Mouse (Mus musculus) forebrain, embryonic 16.5 days (tissue): ENCODE measurements around the gene Chst11. TPM values are rescaled to one million over a fixed set of nuclear protein-coding genes. Genes with fewer than 3 reads are reported as not detected.
A peak's percentile ranks its signal among the peaks of the same experiment; 100 is the strongest.

Source experiments
- ATAC-seq: fragments of 200-750 bp; cut with Nextera tagmentation; 2 replicates; pipeline ENCODE4 v1.8.0; 2017; ENCODE audit warnings: mild to moderate bottlenecking, moderate library complexity
- H3K27ac ChIP-seq: fragments of 300-500 bp; sonication (generic); 2 replicates; pipeline ENCODE4 v1.5.1; 2014; ENCODE audit warnings: low read length, control low read depth
- H3K27me3 ChIP-seq: fragments of 300-500 bp; sonication (generic); replicated peaks from 2 replicates; pipeline ENCODE4 v1.6.1; 2014; ENCODE audit warnings: low read length; ENCODE audit not compliant: control insufficient read depth, insufficient read depth
- H3K36me3 ChIP-seq: fragments of 300-500 bp; sonication (generic); 2 replicates; pipeline ENCODE4 v1.6.1; 2014; ENCODE audit not compliant: control insufficient read depth, insufficient read depth
- H3K4me1 ChIP-seq: fragments of 300-500 bp; sonication (generic); replicated peaks from 2 replicates; pipeline ENCODE4 v1.6.1; 2014; ENCODE audit warnings: low read length; ENCODE audit not compliant: control insufficient read depth, insufficient read depth
- H3K4me2 ChIP-seq: fragments of 300-500 bp; sonication (generic); 2 replicates; pipeline ENCODE4 v1.6.1; 2014; ENCODE audit warnings: mild to moderate bottlenecking, low read length, control low read depth
- H3K4me3 ChIP-seq: fragments of 300-500 bp; sonication (generic); replicated peaks from 2 replicates; pipeline ENCODE4 v1.5.1; 2014; ENCODE audit warnings: mild to moderate bottlenecking, low read length, control low read depth
- H3K9ac ChIP-seq: fragments of 300-500 bp; sonication (generic); replicated peaks from 2 replicates; pipeline ENCODE4 v1.6.1; 2014; ENCODE audit warnings: low read depth, low read length, control low read depth
- H3K9me3 ChIP-seq: fragments of 300-500 bp; sonication (generic); 2 replicates; pipeline ENCODE4 v1.6.1; 2016; ENCODE audit warnings: low read length; ENCODE audit not compliant: control insufficient read depth
- WGBS: fragments of 180-500 bp; shearing (Covaris S2); extraction: QIAGEN DNeasy Blood & Tissue Kit; methylation state at CpG from one replicate; pipeline ENCODE4 v1.1.7; 2014; 5-methylcytosine and 5-hydroxymethylcytosine counted together
- polyA plus RNA-seq: library from polyadenylated mRNA; unstranded; fragments of >200 nt; fragmentation: Nextera tagmentation; extraction: Ambion mirVana; gene quantifications from 2 replicates; pipeline ENCODE4 v1.2.1, GENCODE M21; 2015

Chst11 gene
- polyA plus RNA-seq, 1 experiment from 2014 or later = 3.4 TPM

- no peaks in the 10 kb centered on the region for H3K9me3 ChIP-seq
- 3% methylated on average over 21 of the region's 21 CpGs for WGBS
- H3K4me1 ChIP-seq = peaks cover 29% of the 10 kb centered on the region
- peak overlapping the region; percentile 92 for H3K4me2 ChIP-seq
- H3K36me3 ChIP-seq = no peaks in the 10 kb centered on the region
- H3K9ac ChIP-seq = peak overlapping the region; percentile 84
- H3K27me3 ChIP-seq = peaks cover 13% of the 10 kb centered on the region
- H3K27ac ChIP-seq = peak overlapping the region; percentile 20; the same call in 1 of the 2 replicates
- peak; percentile 32 for ATAC-seq
- peak overlapping the region; percentile 80 for H3K4me3 ChIP-seq
Measured at GRCm38 (mm10) chr10:82986251-82986992, 1.1 kb downstream of the Chst11 start.

DNA sequence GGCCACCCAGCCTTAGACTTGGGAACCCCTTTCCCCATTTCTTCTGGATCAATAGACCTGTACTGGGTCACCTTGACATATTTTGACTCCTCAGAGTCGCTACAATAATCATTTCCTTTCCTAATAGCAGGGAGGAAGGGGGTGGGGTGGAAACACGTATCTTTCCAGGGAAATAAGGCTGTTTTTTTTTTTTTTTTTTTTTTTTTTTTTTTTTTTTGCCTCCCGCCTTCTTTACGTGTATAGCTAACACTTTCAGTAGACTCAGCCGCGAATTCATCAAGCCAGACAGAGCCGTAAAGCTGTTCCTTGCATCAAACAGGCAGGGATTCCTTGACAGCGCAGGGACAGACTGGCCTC, 1.7 kb downstream of the Chst11 start:
- peak overlapping the region; percentile 84; the same call in 1 of the 2 replicates for H3K9ac ChIP-seq
- H3K4me1 ChIP-seq = peaks cover 29% of the 10 kb centered on the region
- peak overlapping the region; percentile 80 for H3K4me3 ChIP-seq
- 7% methylated on average over 8 of the region's 8 CpGs for WGBS
- no peaks in the 10 kb centered on the region for H3K36me3 ChIP-seq
- ATAC-seq = no peak
- no peaks in the 10 kb centered on the region for H3K9me3 ChIP-seq
- H3K4me2 ChIP-seq = peak overlapping the region; percentile 92
- H3K27ac ChIP-seq = no peak overlapping the region
- peaks cover 13% of the 10 kb centered on the region for H3K27me3 ChIP-seq

DNA sequence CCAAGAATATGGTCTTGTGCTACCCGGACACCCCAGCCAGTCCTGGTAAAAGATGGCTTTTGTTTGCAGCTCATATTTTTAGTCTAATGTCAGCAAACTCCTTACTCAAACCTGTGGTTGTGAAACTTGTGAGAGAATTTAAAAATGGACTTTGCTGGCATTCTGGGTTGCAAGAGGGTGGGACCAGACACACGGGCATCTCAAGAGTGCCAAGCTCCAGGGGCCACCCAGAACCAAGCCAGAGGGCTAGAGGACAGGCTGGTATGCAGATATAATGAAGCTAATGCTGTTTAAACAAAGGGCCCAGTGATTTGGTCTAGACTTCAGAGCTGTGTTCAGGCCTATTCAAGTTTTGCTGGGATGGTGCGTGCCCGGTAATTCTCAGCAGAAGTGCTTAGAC, 2.1 kb downstream of the Chst11 start:
- Histone ChIP-seq H3K9ac (peak overlapping the region; percentile 13; the same call in 1 of the 2 replicates), H3K9me3 (no peaks in the 10 kb centered on the region), H3K4me2 (peak overlapping the region; percentile 92), H3K4me3 (peak overlapping the region; percentile 80), H3K27me3 (peaks cover 13% of the 10 kb centered on the region), H3K4me1 (peaks cover 29% of the 10 kb centered on the region), H3K27ac (no peak overlapping the region), H3K36me3 (no peaks in the 10 kb centered on the region)
- no peak for ATAC-seq
- WGBS = 10% methylated on average over 4 of the region's 4 CpGs

- H3K4me2 ChIP-seq = no peak overlapping the region
- WGBS = 61% methylated on average over 13 of the region's 13 CpGs
- ATAC-seq = no peak
Measured at GRCm38 (mm10) chr10:82989418-82990025, 4.2 kb downstream of the Chst11 start.

GRCm38 (mm10) chr10:82990918-82991317, 5.6 kb downstream of the Chst11 start:
- 23% methylated on average over 7 of the region's 7 CpGs for WGBS
- H3K27me3 ChIP-seq = no peaks in the 10 kb centered on the region
- H3K9ac ChIP-seq = no peak overlapping the region
- H3K4me1 ChIP-seq = peaks cover 23% of the 10 kb centered on the region
- no peak for ATAC-seq
- H3K4me2 ChIP-seq = no peak overlapping the region
- no peaks in the 10 kb centered on the region for H3K36me3 ChIP-seq
- H3K4me3 ChIP-seq = no peak overlapping the region
- no peak overlapping the region for H3K27ac ChIP-seq
- H3K9me3 ChIP-seq = no peaks in the 10 kb centered on the region

More at GRCm38 (mm10) chr10:82989418-82990025, 4.2 kb downstream of the Chst11 start:
- Histone ChIP-seq H3K9ac (no peak overlapping the region), H3K4me3 (no peak overlapping the region), H3K4me1 (peaks cover 28% of the 10 kb centered on the region), H3K27me3 (peaks cover 2% of the 10 kb centered on the region; the same call in 1 of the 2 replicates), H3K27ac (no peak overlapping the region), H3K36me3 (no peaks in the 10 kb centered on the region), H3K9me3 (no peaks in the 10 kb centered on the region)

DNA sequence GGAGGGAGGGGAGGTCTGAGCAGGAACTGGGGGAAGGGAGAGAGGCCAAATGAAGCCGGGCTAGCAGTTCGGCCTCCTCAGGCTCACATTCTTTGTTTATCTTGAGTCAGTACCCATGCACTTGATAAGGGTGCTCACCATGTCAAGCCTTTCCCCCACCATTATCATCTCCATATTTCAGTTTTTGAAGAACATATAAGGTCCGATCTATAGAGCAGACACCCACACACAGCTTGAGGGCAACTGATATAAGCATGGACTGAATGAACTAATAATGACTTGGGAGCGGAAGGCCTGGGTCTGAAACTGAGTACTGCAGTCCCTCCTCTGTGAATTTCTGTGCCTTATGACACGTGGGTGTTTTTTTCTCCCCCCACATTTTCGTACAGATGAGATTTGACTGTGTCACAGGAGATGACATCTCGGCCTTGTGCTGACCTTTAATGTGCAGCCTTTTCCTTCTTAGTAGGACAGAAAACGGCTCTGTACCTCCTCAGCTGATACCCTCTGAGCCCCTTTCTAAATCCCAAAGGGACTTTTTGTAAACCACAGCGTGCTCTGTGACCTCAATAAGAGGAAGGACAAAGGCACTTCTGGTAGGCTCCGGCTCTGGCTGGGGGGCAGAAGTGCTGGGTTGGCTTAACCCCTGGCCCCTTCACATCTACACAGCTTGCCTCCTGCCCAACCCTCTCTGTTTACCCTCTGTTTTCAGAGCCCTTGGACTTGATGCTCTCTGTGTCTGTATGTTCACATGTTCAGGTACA, 6.6 kb downstream of the Chst11 start:
- Histone ChIP-seq H3K4me3 (no peak overlapping the region), H3K9ac (no peak overlapping the region), H3K36me3 (no peaks in the 10 kb centered on the region), H3K9me3 (no peaks in the 10 kb centered on the region), H3K4me1 (peaks cover 16% of the 10 kb centered on the region), H3K4me2 (no peak overlapping the region), H3K27me3 (no peaks in the 10 kb centered on the region), H3K27ac (no peak overlapping the region)
- no peak for ATAC-seq
- WGBS = 41% methylated on average over 10 of the region's 10 CpGs

DNA sequence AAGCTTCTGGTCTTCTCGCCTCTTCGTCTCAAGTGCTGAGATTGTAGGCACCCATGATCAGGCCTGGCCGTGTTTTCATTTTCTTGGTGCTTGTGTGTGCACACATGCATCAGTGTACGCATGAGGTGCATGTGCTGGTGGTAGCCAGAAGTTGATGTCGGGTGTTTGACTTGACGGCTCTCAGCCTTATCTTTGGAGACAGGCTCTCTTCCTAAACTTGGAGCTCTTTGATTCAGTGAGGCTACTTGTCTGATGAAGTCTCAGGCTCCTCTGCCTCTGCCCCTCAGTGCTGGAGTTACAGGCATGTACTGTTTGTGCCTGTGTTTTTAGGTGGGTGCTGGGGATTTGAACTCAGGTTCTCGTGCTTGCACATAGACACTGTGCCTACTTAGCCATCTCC, 9.0 kb downstream of the Chst11 start:
- peaks cover 7% of the 10 kb centered on the region; the same call in 1 of the 2 replicates for H3K4me1 ChIP-seq
- no peak overlapping the region for H3K4me2 ChIP-seq
- no peak overlapping the region for H3K9ac ChIP-seq
- 96% methylated on average over 7 of the region's 7 CpGs for WGBS
- no peak overlapping the region for H3K27ac ChIP-seq
- H3K9me3 ChIP-seq = no peaks in the 10 kb centered on the region
- ATAC-seq = no peak
- no peak overlapping the region for H3K4me3 ChIP-seq
- H3K36me3 ChIP-seq = no peaks in the 10 kb centered on the region
- no peaks in the 10 kb centered on the region for H3K27me3 ChIP-seq

GRCm38 (mm10) chr10:82997460-82997859, 12.2 kb downstream of the Chst11 start:
- ATAC-seq = no peak
- H3K4me2 ChIP-seq = no peak overlapping the region
- H3K27me3 ChIP-seq = no peaks in the 10 kb centered on the region
- H3K4me1 ChIP-seq = no peaks in the 10 kb centered on the region
- H3K9ac ChIP-seq = no peak overlapping the region
- no peak overlapping the region for H3K4me3 ChIP-seq
- no peaks in the 10 kb centered on the region for H3K9me3 ChIP-seq
- WGBS = 76% methylated on average over 6 of the region's 6 CpGs
- H3K36me3 ChIP-seq = no peaks in the 10 kb centered on the region
- H3K27ac ChIP-seq = no peak overlapping the region

DNA sequence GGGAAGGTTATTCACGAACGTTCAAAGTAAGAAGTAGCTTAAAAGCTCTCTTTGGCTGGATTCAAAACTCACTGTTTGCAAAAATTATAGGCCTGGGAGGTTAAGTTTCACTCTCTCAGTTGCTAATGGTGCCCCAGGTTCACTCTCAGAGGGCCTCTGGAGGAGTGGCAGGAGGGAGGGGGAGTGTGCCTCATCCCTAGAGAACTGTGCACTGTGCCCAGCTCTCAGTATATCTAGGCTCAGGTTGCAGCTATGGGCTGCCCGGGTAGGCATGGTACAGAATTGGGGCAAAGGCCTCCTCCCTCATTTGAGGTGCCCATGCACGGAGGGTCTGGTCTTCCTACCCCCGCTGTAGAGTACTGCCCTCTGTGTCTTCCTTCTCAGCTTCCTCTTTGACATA, 14.9 kb downstream of the Chst11 start:
- Histone ChIP-seq H3K9me3 (no peaks in the 10 kb centered on the region), H3K27me3 (no peaks in the 10 kb centered on the region), H3K4me1 (no peaks in the 10 kb centered on the region), H3K4me3 (no peak overlapping the region), H3K4me2 (no peak overlapping the region), H3K9ac (no peak overlapping the region), H3K36me3 (no peaks in the 10 kb centered on the region), H3K27ac (no peak overlapping the region)
- WGBS = 86% methylated on average over 5 of the region's 5 CpGs
- no peak for ATAC-seq
